8 mouse cellular contexts compared by ENCODE assay signal in the genomic region with DNA sequence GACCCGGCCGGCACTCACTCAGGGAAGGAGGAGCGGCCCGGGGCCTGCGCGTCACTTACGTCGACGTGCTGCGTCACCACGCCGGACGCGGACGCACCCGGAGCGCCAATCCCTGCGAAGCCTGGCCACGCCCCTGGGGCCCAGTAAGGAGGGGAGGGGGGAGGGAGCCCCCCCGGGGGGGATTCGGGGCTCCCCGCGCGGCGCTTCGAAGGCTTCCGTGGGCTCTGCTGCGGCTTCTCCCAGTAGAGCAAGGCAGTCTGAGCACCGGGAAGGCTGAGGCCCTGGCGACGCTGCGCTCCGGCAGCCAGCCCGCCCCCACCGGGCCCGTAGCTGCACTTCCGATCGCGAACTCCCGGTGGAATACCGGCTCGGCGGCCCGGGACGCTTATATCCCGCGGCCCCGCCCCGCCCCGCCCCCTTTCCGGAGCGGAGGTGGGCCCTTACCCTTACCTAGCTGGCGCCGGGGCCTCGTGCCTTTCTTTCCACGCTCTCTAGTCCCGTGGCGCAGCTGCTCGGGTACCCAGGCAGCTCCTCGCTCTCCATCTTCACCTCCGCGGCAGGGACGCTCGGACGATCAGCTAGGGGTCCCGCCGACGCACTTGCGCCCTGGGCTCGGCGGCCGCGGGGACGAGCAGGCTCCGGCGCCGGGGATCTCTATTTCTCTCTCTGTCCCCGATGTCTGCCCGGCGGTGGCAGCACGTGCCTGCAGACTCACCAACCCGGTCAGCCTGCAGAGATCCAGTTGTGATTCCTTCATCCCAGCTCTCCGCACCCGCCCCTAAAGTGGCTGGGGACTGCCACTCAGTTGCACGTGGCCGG. TPM values are rescaled to one million over a fixed set of nuclear protein-coding genes. Genes with fewer than 3 reads are reported as not detected.
DNase-seq lines count a peak whose midpoint lies in the region; ATAC-seq lines count a peak whose summit lies in the region.

A gene (minus strand): TSS at position 129 of the 819 bp plus-strand sequence.

- no peaks in the 10 kb centered on the region for H3K27me3 ChIP-seq in hindbrain, embryonic 16.5 days (replicated peaks; ENCODE audit: control insufficient read depth, insufficient read depth, low read length)

- peak; percentile 94 for DNase-seq in T-cell, adult 2 months (ENCODE audit: low spot score)
- peak; percentile 90 to 95 for DNase-seq in cerebellum, postnatal 36 days
- DNase-seq in frontal cortex, postnatal 36 days (ENCODE audit: low spot score in 2 of 2), result peak; percentile 89 to 94
- DNase-seq in left cerebral cortex, adult 18-20 months (ENCODE audit: low spot score in 2 of 2), result peak; percentile 91 to 93
- DNase-seq in right cerebral cortex, adult 18-20 months, result peak; percentile 95
- peak; percentile 73 for DNase-seq in urinary bladder, postnatal 10 days (ENCODE audit: low spot score)

- peak within 1 kb of the TSS; percentile 96 for H3K27ac ChIP-seq in hindbrain, embryonic 16.5 days (ENCODE audit: low read depth, low read length)
- peak within 1 kb of the TSS; percentile 32 for H3K27ac ChIP-seq in macrophage

- H3K4me3 ChIP-seq in hindbrain, embryonic 16.5 days (ENCODE audit: low read length), result peak within 1 kb of the TSS; percentile 93
- peak within 1 kb of the TSS; percentile 65 for H3K4me3 ChIP-seq in macrophage (ENCODE audit: inconsistent target)

- peaks cover 15% of the 10 kb centered on the region for H3K4me1 ChIP-seq in hindbrain, embryonic 16.5 days (ENCODE audit: control insufficient read depth, insufficient read depth, low read depth, low read length)

- H3K9ac ChIP-seq in hindbrain, embryonic 16.5 days (ENCODE audit: low read depth, low read length), result peak within 1 kb of the TSS; percentile 96

- peaks cover 19% of the 10 kb centered on the region; the same call in 1 of the 2 replicates for H3K79me2 ChIP-seq in macrophage (ENCODE audit: inconsistent target)

- peak within 1 kb of the TSS; percentile 90 for H3K4me2 ChIP-seq in hindbrain, embryonic 16.5 days (ENCODE audit: low read length)

- H3K9me3 ChIP-seq in hindbrain, embryonic 16.5 days (ENCODE audit: control insufficient read depth, low read length), result no peaks in the 10 kb centered on the region

- peaks cover 6% of the 10 kb centered on the region for H3K36me3 ChIP-seq in hindbrain, embryonic 16.5 days (ENCODE audit: control insufficient read depth, insufficient read depth, low read length)
- 0 out of 2 replicates have a peak, but pooled peaks cover 6% of the 10 kb centered on the region for H3K36me3 ChIP-seq in macrophage (ENCODE audit: inconsistent target)

- ATAC-seq in hindbrain, embryonic 16.5 days, result peak; percentile 97

- under 1% methylated on average over 48 of the region's 86 CpGs for WGBS in hindbrain, embryonic 16.5 days
- under 1% methylated on average over 64 of the region's 86 CpGs for WGBS in macrophage (ENCODE audit: missing documents)

RNA-seq across cellular contexts. Expression of the gene that starts here (rescaled TPM):
- polyA plus RNA-seq in hindbrain, embryonic 16.5 days (2015; fragmentation: Nextera tagmentation; extraction: Ambion mirVana), result 26.9 and 27.1 TPM in 2 replicates
- total RNA-seq in left cerebral cortex, adult 18-20 months (2021), result 10 to 100 TPM; 45.5 to 45.6 TPM
- total RNA-seq in macrophage (2018; cell fraction: chromatin; rRNA removed), result 100 to 1,000 TPM in 13 of 26 experiments, 10 to 100 TPM in 13; 52.9 to 345 (median 101) TPM
- total RNA-seq in macrophage (2018; cell fraction: cytosol; rRNA removed), result 10 to 100 TPM; 16.7 to 60.5 (median 22.1) TPM
- total RNA-seq in macrophage (2018; cell fraction: nucleus; rRNA removed), result 100 to 1,000 TPM in 14 of 26 experiments, 10 to 100 TPM in 12; 46.0 to 278 (median 111) TPM
- 16.1 to 19.7 TPM (median 16.8 TPM) in 3 replicates for polyA plus RNA-seq in macrophage (2018)

Comparison
In these comparisons a context has a peak if more than half of its experiments do, and no peak if none do; other contexts are left out.
1. Peak in every context shown above with its lines: DNase-seq, ATAC-seq, H3K4me3 ChIP-seq and H3K27ac ChIP-seq.